Mouse (Mus musculus) forelimb bud, embryonic 11.5 days (tissue): ENCODE data around the gene Socs7.

Experiments
- DNase-seq: peaks from one replicate; pipeline ENCODE4 v3.0.0-alpha.2; 2012; ENCODE audit warnings: low read depth, low spot score

The Socs7 gene

DNA sequence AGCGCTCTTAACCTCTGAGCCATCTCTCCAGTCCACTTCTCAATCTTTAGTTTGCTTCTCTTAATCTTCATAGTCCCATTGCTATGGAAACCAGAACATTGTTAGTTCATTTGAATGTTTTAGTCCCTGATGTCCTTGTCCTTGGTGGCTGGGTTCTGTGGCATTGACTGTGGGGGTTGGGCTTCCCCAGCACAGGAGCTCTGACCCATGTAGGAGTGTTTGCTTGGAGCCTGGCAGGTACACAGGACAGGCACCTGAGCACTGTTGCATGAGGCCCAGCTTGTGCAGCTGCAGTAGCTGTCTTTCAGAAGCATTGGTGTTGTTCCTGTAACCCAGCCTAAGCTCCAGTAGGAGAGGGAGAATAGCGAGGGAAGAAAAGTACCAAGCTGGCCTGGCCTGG is 25.5 kb downstream of the Socs7 start:
- DNase-seq, result no peak

DNA sequence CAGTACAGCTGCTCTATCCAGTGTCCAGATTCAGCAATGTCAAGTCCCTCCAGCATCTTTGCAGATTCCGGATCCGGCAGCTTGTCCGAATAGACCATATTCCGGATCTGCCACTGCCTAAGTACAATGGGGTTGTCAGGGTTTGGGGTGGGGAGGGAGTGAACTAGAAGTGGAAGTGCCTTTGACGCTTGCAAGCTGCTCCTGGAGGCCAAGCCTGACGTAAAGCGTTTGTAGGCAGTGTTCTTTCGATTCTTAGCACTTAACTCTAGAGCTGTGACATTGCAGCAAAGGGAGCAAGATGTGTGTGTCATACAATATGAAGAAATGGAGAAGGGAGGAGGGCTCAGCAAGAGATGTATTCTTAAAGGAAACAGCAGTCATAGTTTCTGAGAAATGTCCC is 26.8 kb downstream of the Socs7 start:
- no peak for DNase-seq

DNA sequence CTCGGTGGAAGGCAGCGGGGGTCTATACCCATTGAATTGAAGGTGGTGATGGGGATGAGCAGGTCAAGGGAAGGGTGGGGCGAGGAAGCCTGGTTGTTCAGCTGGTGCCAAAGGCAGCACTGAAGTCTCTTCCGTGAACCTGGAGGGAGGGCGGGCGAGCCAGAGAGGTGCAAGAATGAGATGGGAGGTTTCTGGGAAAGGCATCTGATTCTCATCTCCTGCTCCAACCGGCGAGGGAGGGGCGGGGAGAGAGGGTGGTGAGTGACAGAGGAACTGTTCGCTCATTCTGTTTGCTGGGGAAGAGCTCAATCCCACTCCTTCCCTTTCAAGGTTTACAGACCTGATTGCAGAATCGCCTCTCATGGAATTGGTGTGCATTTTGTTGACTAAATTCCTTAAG is 31.3 kb downstream of the Socs7 start:
- no peak for DNase-seq

DNA sequence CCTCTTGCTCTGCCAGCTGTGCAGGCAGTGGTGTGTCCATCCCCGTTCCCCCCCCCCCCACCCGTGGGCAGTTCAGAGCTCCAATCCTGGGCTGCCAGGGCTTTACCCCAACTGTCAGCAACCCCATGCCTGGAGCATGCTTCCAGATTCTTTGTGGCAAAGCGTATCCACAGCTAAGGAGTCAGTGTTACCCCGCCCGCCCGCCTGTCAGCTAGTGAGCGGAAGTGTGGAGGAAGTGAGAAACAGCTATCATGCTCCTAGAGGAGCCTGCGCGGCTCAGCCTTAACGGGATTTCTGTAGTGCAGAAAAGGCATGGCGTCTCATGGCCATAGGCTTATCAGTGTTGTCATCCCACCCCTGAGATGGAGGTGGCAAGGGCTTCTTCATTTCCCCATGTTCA is 31.8 kb downstream of the Socs7 start:
- no peak for DNase-seq

DNA sequence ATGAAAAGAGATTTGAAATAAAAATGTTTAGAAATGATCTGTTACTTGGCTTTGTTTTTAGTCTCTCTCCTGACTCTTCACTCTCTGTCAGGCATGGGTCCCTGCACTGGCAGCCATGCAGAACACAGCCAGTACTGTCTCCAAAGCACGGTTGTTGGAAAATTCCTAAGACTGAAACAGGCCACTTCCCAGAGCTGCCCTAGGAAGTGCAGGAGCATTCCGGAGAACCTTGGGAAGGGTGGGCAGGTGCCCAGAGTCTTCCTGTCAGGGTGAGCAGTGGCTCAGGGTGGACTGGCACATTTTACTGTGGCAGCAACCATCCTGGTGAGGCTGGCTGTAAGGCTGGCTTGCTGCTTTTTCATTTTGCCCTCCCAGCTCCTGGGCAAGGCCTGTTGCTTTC is 36.2 kb downstream of the Socs7 start:
- DNase-seq, result no peak

DNA sequence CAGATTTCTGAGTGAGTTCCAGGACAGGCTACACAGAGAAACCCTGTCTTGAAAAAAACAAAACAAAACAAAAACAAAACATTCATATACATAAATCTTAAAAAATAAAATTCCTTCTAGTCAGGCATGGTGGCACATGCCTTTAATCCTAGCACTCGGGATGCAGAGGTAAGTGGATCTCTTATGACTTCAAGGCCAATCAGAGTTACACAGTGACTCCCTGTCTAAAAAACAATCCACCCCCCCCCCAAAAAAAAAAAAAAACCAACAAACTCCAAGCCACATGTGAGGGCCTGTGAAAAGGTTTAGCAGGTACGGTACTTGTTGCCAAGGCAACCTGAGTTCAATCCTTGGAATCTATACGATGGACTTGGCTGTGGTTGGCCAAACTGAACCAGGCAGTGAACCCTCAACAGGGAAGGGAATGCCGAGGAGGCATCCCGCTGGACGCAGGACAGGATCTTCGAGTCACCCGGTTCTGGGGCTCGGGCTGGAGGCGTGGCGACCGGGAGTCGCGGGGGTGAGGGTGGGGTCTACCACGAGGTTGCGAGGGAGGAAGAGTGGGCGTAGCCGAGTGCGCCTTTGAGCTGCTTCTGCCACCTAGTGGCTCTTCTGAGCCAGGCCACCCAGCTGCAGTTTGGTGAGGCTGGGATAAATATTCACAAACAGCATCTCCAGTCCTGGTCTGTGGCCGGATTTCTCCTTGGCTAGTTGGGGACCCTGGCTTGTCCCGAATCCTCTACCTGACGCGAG is 37.8 kb downstream of the Socs7 start:
- DNase-seq, result peak; percentile 87

DNA sequence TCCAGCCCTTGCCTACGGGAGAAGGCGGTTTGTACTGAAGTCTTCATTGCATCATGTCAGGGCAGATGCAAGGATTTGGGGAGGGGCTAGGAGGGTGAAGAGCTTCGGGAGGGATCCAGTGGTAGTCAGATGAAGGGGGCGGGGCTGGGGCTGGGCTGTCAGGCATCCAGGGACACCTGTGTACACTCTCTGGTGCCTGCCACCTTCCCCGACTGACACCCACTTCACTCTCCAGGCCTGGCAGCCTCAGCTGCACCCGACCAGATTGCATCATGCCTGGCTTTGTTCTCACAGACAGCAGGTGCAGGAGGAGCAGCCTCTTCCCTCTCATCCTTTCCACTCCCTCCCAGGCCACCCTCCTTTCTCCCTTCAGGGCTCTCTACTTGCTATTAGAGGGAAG is 38.7 kb downstream of the Socs7 start:
- no peak for DNase-seq

DNA sequence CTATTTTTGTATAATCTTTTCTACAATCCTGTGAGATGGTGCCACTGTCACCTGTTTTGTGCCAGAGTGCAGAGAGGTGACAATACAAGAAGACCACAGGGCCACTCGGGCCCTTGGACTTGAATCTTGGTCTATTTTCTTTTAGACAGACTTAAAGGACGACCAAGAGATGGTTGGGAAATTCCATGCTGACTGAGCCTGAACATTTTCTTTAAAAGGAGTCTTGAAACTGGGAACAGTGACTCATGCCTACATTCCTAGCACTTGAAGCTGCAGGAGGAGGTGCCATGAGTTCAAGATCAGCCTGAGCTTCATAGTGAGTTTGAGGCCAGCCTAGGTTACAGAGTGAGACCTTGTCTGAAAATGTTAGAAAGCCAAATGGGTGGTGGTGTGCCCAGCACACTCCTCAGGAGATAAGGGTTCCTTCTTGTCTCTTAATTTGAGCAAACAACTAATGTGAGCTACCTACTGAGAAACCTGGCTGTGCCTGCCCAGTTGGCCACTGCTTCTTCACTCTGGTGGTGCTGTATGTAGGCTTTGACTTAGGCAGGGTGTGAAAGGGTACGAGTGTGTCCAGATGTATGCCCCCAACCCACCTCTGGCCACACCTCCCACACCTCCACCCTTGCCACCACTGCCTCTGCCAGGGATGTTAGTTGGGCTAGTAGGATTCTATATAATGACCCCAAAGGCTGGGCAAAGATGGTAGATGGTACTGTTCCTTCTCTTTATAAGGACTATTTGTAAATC is 39.5 kb downstream of the Socs7 start:
- no peak for DNase-seq

DNA sequence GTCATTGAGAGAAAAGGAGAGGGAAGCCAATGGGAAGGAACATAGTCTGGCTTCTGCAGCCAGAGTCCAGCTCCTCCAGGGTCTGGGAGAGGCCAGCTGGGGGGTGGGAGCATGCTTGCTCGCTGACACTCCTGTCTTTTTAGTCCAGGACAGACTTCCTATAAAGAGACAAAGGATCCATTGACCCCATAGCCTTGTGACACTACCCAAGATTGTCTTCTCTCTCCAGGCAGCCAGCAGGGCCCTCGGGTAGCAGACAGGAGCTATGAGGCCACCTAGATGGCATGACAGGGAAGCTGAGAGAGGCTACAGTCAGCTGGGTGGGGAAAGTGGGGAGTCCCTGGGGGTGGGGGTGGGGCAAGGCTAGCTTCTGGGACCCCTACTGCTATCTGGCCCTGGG is 40.4 kb downstream of the Socs7 start:
- no peak for DNase-seq

DNA sequence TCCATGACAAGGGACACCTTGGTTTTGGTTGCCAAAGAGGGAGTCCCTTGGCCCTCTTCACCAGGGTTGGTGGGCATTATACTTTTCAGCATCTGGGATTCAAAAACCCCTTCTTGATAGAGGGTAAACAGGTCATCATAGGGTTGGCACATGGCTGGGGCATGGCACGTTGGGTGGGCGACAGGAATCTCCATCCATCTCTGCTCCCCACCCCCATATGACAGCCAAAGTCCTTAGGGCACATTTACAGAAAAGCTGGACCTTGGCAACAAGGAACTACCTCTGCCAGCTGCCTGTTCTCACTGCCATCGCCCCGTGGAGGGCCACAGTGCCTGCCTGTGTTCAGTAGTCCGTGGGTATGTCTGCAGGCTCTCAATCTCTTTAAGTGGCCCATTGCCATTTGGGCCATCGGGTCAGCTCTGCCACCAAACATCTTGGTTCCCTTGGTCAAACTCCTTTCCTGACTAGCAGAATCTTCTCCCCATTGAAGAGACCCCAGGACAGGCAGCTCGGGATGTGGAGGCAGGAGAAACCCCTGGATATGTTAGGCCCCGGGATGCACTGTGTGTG is 41.3 kb downstream of the Socs7 start:
- no peak for DNase-seq

DNA sequence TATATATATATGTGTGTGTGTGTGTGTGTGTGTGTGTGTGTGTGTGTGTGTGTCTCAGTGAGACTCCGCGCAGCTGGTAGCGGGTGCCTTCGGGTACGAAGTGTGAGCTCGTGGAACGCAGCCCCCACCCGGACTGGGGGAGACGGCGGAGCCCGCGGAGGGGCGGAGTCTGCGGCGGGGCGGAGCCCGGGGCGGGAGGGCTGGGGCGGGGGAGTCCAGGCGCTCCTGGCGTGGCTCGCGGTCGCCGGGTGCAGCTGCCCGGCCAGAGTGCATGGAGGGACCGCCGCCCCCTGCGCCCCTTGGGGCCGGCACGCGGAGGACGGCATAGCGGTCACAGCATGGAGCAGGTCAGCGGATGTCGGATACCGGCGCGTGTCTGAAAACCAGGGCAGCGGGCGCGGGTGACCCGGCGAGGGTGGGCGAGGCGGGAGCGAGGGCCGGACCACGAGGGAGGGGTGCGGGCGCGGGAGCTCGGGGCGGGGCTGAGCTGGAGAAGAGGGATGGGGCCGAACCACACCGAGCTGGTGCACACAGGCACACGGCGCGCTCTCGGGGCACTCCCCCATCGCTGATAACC is 41.9 kb downstream of the Socs7 start:
- DNase-seq, result no peak

DNA sequence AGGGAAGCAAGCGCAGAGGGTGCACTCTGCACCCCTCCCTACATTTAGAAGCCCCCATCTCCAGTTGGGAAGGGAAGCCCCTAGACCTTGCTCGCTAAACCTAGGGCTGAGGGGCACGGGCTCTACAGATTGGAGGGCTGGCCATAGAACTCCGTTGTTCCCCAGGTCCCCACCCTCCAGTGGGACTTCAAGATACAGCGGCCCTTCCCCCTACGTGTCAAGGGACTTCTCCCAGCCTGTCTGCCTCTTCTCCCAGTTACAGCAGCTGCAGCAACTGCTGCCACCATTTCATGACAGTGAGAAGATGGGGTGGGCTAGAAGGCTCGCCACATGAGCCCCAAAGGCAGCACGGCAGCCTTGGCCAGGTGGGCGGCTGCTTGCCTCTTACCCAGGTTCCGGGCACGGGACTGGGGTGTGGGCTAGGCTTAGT is 42.4 kb downstream of the Socs7 start:
- DNase-seq, result no peak

DNA sequence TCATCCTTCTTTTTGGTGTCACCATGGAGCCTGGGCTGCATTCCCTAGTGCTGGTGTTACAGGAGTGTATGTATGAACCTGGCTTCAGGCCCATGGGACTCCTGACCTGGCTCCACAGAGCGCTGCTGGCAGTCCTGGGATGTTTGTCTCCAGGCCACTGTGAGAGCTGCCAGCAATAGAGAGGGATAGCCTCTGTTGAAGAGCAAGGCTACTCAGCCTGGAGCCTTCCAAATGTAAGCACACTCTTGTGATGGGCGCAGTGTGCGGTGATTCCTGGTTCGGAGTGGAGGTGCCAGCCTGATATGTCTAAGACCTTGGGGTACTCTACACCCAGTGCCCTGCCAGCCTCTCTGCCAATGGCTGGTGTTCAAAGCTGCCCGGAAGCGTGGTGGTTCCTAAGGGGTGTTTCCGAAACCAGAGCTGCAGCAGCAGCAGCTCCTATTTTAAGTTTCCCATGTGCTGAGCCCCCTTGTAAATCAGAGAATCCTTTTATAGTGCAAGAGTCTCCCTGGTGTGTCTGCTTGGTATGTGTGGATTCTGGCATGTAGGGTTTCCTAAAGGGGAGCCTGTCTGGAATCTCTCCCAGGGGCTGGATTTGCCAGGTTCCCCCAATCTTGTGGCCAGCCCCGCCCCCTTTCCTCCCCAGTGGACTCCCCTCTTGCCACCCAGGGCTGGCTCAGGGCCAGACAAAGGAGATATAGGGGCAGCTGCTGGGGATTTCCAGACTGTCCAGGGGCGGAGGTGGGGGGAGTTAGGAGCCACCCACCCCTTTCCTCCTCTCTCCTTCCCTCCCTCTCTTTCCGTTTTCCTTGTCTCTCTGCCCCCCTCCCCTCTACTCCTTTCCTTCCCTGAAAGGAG is 44.0 kb downstream of the Socs7 start:
- DNase-seq, result no peak

DNA sequence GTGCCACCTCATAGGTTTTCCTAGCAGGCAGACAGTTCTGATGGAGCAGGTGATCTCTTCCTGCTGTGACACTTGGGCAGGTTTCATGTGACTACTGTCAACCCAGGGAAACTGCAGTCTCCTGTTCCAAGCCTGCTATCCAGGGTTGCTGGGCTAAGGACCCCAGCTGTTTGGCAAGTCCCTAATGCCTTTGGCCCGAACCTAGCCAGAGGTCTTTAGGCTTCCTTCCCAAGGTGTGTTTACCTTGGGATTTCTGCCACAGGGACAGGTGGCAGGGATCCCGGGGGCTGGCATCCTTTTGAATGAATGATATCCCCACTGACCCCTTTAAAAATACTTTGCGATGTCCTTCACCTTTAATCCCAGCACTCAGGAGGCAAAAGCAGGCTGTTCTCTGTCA is 45.1 kb downstream of the Socs7 start:
- DNase-seq, result no peak

DNA sequence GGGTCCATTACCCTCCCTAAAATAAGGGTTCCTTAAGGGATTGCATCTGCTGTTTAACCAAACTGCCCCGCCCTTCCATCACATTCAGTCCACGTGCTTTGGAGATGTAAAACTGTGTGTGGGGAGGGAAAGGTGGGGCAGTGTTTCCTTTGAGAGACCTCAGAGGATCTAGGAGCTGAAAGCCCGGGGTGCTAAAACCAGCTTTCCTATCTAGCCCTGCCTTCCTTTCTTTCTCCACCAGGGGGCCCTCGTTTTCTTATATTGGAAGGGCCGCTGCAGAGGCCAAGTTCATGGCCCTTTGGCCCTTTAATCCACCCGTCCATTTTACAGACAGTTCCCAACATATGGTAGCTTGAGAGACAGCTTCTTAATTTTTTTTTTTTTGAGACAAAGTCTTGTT is 45.8 kb downstream of the Socs7 start:
- peak; percentile 66 for DNase-seq

DNA sequence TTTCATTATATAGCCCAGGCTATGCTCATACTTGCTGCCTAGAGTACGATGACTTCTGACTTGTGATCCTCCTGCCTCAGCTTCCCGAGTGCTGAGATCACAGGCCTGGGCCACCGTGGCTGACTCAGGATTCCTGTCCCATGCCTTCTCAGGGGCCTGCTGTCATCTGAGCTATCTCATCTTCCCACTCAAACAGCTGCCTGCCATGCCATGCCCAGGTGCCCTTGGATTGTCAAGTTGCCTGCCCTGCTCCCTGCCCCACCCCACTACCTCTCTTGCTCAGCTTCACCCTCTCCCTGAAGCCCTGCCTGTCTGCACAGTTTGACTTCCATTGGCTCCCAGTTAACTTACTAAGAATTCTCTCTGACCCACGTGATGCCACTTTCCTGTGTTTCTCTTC is 48.6 kb downstream of the Socs7 start:
- no peak for DNase-seq

DNA sequence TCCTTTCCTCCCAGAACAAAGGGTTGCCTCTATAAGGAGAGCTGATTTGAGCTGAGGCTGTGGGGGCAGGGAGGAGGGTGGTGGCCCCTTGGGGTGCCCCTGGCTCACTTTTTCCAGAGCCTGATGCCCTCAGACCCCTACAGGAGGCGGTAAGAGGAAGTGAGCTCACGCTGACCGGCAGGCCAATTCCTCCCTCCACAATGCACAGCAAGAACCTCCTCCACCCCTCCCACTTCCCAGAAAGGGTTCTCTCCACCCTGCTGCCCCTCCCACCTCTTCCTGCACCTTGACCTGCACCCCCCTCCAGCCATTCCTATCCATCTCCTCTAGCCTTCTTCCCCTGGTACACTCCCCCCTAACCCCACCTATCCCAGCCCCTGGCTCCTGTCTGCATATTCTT is 49.8 kb downstream of the Socs7 start:
- DNase-seq, result no peak

DNA sequence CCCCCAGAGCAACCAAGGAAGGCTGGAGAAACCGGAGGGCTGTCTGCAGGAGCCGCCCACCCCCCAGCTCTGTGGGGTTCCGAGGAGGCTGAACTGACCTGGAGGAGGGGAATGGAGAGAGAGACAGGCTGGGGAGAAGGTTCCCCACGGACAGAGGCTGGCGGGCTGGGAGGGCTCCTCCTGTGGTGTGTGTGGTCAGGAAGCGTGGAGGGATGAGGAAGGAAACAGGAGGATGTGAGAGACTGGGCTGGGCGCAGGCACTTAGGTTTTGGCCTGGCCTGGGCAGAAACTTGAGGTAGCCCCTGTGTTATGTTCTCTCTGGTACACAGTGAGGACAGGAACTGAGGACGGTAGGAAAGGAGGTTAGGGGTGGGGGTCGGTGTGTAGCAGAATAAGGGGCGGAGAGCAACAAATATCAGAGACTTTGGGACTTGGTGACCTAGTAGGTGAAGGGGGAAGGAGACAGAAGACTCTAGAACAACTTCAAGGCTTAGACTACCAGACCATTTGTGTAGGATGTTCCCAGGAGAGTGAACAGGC is 50.5 kb downstream of the Socs7 start:
- no peak for DNase-seq

DNA sequence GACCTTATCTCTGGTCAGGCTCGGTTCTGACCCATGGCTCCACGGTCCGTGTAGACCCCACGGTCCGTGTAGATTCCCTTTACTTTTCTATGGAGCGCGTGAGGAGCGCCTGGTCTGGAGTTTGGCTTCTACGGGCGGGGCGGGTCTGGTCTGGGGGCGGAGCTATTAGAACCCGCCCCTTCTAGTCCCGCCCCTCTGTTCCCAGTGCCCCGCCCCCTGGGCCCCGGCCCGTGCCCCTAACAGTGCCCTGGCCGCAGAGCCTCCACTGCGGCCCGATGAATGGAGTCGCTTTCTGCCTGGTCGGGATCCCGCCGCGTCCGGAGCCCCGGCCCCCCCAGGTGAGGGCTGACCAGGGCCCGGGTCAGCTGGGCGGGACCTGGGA is 53.0 kb downstream of the Socs7 start, which contains the start of gene Arhgap23:
Gene Arhgap23, plus strand, starts transcription at position 204 of the 382 bp plus-strand sequence.
- peak; percentile 67 for DNase-seq

DNA sequence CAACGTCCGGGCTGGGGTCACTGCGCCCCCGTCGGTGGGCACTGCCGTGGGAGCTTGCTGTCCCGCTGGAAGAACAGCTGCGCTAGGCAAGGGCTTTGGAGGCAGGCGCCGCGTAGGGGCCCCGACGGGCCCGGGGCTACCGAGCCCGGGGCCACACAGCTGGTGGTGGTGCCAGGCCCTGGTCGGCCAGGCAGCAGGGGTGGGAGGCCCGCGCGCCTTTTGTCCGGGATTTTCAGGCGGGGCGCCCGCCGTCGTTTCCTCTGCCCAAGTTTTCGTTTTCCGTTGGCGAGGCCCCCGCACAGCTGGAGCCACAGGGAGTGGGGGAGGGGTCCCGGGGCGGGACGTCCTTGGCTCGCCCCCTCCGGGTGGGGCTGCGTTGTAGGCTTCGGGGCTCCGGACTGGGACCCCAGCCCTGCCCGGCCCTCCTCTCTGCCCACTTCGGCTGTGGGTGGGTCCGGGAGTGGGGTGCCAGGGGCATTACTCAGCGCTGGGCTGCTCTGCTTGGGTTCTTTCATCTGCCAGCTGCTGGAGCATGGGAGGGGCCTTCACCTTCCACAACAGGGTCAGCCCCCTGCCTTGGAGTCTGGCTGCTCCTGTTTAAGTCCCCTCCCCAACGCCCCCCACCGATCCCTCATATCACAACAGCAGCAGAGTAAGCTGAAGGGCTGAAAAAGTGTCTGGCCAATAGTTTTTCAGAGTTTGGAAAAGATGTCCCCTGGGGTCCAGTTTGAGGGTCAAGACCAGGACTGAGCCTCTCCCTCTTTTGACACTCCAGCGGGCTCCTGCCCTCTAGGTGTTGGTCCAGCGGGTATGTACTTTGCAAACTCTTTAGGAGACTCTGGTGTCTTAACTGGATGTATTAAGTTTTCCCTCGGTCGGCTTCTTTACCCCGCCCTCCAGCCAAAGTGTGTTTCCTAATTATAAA is 53.6 kb downstream of the Socs7 start:
- peak; percentile 55 for DNase-seq
